Mouse (Mus musculus) lung, postnatal 0 days (tissue): ENCODE data around the gene Gng7. TPM values are rescaled to one million over a fixed set of nuclear protein-coding genes. Genes with fewer than 3 reads are reported as not detected.
"Not testable (repeated sequence)": the region's sequence is repeated elsewhere in the genome, so short reads cannot be mapped to it uniquely, and the experiment has no call there.

Experiments used
- ATAC-seq: fragments of 200-750 bp; cut with Nextera tagmentation; 2 replicates; pipeline ENCODE4 v1.8.0; 2017; ENCODE audit warnings: moderate library complexity
- DNase-seq: peaks from one replicate; pipeline ENCODE4 v3.0.0-alpha.2; 2016; ENCODE audit warnings: low spot score
- H3K27ac ChIP-seq: fragments of 300-500 bp; sonication (generic); 2 replicates; pipeline ENCODE4 v1.5.1; 2014; ENCODE audit warnings: antibody characterized with exemption, mild to moderate bottlenecking, low read length, mixed read lengths
- H3K27me3 ChIP-seq: fragments of 300-500 bp; sonication (generic); replicated peaks from 2 replicates; pipeline ENCODE4 v1.6.1; 2014; ENCODE audit warnings: low read length, mixed read lengths; ENCODE audit not compliant: insufficient read depth
- H3K36me3 ChIP-seq: fragments of 300-500 bp; sonication (generic); 2 replicates; pipeline ENCODE4 v1.6.1; 2014; ENCODE audit warnings: low read length, mixed read lengths; ENCODE audit not compliant: insufficient read depth
- H3K4me1 ChIP-seq: fragments of 300-500 bp; sonication (generic); 2 replicates; pipeline ENCODE4 v1.6.1; 2014; ENCODE audit warnings: antibody characterized with exemption, low read depth, low read length, mixed read lengths; ENCODE audit not compliant: insufficient read depth
- H3K4me2 ChIP-seq: fragments of 300-500 bp; sonication (generic); replicated peaks from 2 replicates; pipeline ENCODE4 v1.6.1; 2014; ENCODE audit warnings: low read depth, mild to moderate bottlenecking, low read length, moderate library complexity, mixed read lengths
- H3K4me3 ChIP-seq: fragments of 300-500 bp; sonication (generic); 2 replicates; pipeline ENCODE4 v1.5.1; 2014; ENCODE audit warnings: low read depth, low read length
- H3K9ac ChIP-seq: fragments of 300-500 bp; sonication (generic); replicated peaks from 2 replicates; pipeline ENCODE4 v1.6.1; 2014; ENCODE audit warnings: low read depth, mild to moderate bottlenecking
- H3K9me3 ChIP-seq: fragments of 300-500 bp; sonication (generic); 2 replicates; pipeline ENCODE4 v1.6.1; 2016; ENCODE audit warnings: low read length, mixed read lengths
- CTCF ChIP-seq: IDR thresholded peaks from 2 replicates; pipeline ENCODE4 v1.5.1; 2016; ENCODE audit warnings: antibody characterized with exemption, mild to moderate bottlenecking
- EP300 ChIP-seq: IDR thresholded peaks from 2 replicates; pipeline ENCODE4 v1.6.1; 2016; ENCODE audit warnings: antibody characterized with exemption, mild to moderate bottlenecking, control low read depth
- WGBS: fragments of 180-500 bp; shearing (Covaris S2); extraction: QIAGEN DNeasy Blood & Tissue Kit; methylation state at CpG from one replicate; pipeline ENCODE4 v1.1.7; 2014; 5-methylcytosine and 5-hydroxymethylcytosine counted together
- polyA plus RNA-seq: library from polyadenylated mRNA; unstranded; fragments of >200 nt; fragmentation: Nextera tagmentation; extraction: Ambion mirVana; gene quantifications from 2 replicates; pipeline ENCODE4 v1.2.1, GENCODE M21; 2015

Gene Gng7
- polyA plus RNA-seq = 1.0 and 1.4 TPM in 2 replicates

DNA sequence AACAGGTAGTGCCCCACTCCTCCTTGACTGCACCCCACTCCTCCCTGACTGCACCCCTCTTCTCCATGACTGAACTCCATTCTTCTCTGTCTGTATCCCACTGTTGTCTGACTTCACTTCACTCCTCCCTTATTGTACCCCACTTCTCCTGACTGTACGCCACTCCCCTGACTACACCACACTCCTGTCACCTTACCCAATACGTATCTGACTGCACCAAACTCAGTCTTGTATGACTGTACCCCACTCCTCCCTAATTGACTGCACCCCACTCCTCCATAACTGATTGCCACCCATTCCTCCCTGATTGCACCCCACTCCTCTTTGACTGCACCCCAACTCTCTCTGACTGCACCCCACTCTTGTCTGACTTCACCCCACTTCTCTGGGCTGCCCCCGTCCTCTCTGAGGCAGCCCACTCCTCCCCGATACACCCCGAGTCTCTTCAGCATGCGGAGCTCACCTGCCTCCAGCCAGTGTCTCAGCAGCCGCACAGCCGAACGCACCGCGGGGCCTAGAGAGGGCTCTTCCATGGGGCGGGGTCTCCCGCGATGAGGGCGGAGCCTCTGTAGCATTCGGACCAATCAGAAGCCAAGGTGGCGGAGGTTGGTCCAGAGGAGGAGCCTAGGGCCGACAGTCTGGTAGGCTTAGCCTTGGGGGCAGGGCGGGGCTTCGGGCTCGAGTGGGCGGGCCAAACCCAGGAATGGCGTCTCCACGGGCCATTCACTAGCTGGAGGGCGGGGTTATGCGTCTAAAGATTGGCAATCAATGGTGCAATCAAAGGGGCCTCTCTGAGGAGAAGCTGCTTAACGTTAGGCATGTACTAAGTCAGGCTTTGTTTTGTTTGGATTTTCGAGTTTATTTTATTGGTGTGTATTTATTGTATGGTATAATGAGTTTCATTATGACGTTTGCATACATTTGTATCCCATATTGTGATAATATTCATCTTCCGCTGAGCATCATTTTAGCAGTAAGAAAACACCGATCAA lies at the start of gene Gng7:
Gene Gng7, minus strand, starts transcription at position 553 of the 992 bp plus-strand sequence.
- H3K4me3 ChIP-seq = peak within 1 kb of the TSS; percentile 34
- peak; percentile 98 for DNase-seq
- peak; percentile 99 for ATAC-seq
- 11% methylated on average over 31 of the region's 31 CpGs for WGBS
- no peak within 1 kb of the TSS for H3K9ac ChIP-seq
- TF ChIP-seq EP300 = no peak
- TF ChIP-seq CTCF = no peak
- H3K4me1 ChIP-seq = no peaks in the 10 kb centered on the region
- peak within 1 kb of the TSS; percentile 54 for H3K4me2 ChIP-seq
- no peaks in the 10 kb centered on the region for H3K27me3 ChIP-seq
- no peaks in the 10 kb centered on the region for H3K9me3 ChIP-seq
- H3K36me3 ChIP-seq = no peaks in the 10 kb centered on the region
- H3K27ac ChIP-seq = no peak within 1 kb of the TSS

DNA sequence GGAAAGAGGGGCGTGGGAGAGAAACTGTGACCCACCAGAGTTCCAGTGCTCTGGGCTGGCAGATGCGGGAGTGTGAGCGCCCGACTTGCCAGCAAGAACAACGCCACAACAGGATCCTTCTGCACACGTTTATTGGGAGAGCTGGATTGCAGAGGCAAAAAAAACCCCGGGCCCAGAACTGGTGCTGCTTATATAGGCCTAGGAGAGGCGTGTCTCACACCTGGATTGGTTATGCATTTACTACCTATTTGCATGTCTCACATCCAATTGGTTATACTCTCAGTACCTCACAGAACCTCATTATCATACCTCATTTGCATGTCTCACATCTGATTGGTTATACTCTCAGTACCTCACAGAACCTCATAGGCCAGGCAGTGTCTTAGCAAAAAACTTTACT lies 49.8 kb upstream of the Gng7 start:
- H3K9ac ChIP-seq, H3K4me1 ChIP-seq, H3K27me3 ChIP-seq, H3K4me3 ChIP-seq, H3K9me3 ChIP-seq, DNase-seq, H3K36me3 ChIP-seq, H3K4me2 ChIP-seq, H3K27ac ChIP-seq, ATAC-seq: not testable (repeated sequence)
- 81% methylated on average over 8 of the region's 8 CpGs for WGBS

- DNase-seq (peak; percentile 40), ATAC-seq (peak; percentile 13)
- no peak overlapping the region for H3K4me2 ChIP-seq
- H3K9me3 ChIP-seq = no peaks in the 10 kb centered on the region
- H3K4me1 ChIP-seq = peaks cover 7% of the 10 kb centered on the region; the same call in 1 of the 2 replicates
- no peaks in the 10 kb centered on the region for H3K27me3 ChIP-seq
- WGBS = 50% methylated on average over 4 of the region's 4 CpGs
- H3K9ac ChIP-seq = no peak overlapping the region
- TF ChIP-seq EP300 (peak; percentile 90), CTCF (no peak)
- H3K36me3 ChIP-seq = no peaks in the 10 kb centered on the region
- H3K27ac ChIP-seq = no peak overlapping the region
- no peak overlapping the region for H3K4me3 ChIP-seq
These were observed 48.0 kb upstream of the Gng7 start for GRCm38 (mm10) chr10:81062710-81063109.

DNA sequence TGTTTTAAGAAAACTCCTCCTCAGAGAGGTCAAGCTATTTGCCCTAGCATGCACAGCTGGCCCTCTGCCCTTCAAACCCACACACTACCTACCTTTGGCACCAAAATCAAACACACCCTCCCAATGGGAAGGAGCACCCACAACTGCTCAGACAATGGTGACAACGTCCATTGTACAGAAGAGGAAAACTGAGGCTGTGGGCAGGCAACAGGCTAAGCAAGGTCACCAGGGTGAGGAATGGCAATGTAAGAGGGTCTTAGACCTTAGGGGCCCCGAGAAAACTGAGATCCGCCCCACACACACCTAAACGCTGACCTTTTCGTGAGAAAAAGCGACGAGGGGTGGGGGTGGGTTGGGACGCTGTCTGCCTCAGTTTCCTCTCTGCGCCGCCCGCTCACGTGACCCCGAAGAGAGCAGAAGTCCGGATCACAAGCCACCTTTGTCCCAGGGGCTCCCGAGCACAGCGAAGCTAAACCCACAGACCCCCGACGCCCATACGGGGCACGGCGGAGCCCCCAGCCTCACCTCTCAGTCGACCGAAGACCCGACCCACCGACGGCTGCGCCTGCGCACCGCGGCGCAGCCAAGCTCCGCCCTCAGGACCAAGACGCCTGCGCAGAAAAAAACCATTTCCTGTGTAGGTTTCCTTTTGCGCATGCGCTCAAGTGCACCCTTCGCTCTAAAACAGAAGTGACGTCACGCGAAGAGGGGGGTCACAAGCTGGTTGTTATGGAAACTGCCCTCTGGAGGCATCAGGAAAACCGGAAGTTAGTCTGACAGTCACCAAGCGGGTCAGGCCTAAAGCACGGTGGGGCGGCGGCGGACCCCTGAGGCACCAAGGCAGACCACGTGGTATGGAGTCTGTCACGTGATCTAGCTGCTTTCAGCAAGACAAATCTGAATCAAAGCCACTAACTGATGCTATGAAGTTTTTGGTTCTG lies 45.1 kb upstream of the Gng7 start, which contains the start of gene Sgta:
Gene Sgta, minus strand, starts transcription at position 579 of the 941 bp plus-strand sequence.
- TF ChIP-seq EP300 (no peak), CTCF (no peak)
- peak; percentile 98 for ATAC-seq
- Histone ChIP-seq H3K27ac (peak within 1 kb of the TSS; percentile 32; the same call in 1 of the 2 replicates), H3K4me1 (peaks cover 7% of the 10 kb centered on the region; the same call in 1 of the 2 replicates), H3K4me2 (peak within 1 kb of the TSS; percentile 84), H3K27me3 (no peaks in the 10 kb centered on the region), H3K4me3 (peak within 1 kb of the TSS; percentile 83), H3K9ac (peak within 1 kb of the TSS; percentile 84), H3K36me3 (no peaks in the 10 kb centered on the region), H3K9me3 (no peaks in the 10 kb centered on the region)
- peak; percentile 100 for DNase-seq
- under 1% methylated on average over 48 of the region's 48 CpGs for WGBS

GRCm38 (mm10) chr10:81058896-81059295 lies 44.2 kb upstream of the Gng7 start:
- Histone ChIP-seq H3K4me2 (peak overlapping the region; percentile 84), H3K4me3 (0 out of 2 replicates have a peak overlapping the region, but pooled peaks have one; percentile 83), H3K36me3 (no peaks in the 10 kb centered on the region), H3K27me3 (no peaks in the 10 kb centered on the region), H3K9me3 (no peaks in the 10 kb centered on the region), H3K4me1 (peaks cover 7% of the 10 kb centered on the region; the same call in 1 of the 2 replicates), H3K9ac (0 out of 2 replicates have a peak overlapping the region, but pooled peaks have one; percentile 84), H3K27ac (no peak overlapping the region)
- 72% methylated on average over 6 of the region's 6 CpGs for WGBS
- TF ChIP-seq CTCF = no peak
- no peak for TF ChIP-seq EP300
- no peak for DNase-seq
- no peak for ATAC-seq
